Comparison of ENCODE assay signal across 8 mouse cellular contexts in the genomic region with DNA sequence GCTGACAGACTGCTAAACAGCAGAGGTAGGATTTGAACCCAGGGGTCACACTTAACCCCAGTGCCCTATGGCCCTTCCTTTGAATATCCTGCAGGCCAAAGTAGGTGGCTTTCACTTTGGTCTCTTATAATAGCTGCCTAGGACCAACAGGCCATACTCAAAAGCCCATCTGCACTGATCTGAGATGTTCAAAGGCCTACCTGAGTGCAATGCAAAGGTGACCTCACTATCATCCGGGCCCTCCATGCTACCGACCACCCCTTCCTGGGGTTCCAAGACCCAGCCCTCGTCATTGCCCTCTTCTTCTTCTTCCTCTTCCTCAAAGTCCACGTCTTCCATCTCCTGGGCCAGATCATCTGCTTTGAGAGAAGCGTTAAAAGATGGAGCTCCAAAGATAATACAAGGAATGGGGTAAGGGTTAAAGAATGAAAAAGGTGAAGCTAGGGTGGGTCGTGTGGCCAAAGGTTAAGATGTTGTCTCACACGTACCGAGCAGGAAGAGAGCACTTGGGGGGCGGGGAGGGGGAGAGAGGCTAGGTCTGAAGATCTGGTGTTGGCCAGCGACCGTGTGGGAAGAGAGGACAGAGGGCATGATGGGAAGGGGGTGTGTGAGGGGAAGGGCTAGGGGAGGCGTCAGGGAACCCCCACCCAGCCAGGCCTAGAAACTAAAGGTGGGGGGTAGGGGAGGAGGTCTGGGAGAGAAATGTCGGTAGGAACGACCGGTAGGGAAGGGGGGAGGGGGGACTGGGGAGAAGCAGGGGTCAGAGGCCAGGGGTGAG. TPM values are rescaled to one million over a fixed set of nuclear protein-coding genes. Genes with fewer than 3 reads are reported as not detected.
DNase-seq lines count a peak whose midpoint lies in the region; ATAC-seq and TF ChIP-seq lines count a peak whose summit lies in the region.

No protein-coding gene starts in this region.

- H3K9me3 ChIP-seq in liver, embryonic 12.5 days (replicated peaks), result no peaks in the 10 kb centered on the region

- peak overlapping the region; percentile 78 for H3K4me3 ChIP-seq in kidney, adult 2 months (ENCODE audit: insufficient read depth, low read depth, low read length)
- peak overlapping the region; percentile 70 for H3K4me3 ChIP-seq in liver, embryonic 12.5 days

- H3K9ac ChIP-seq in liver, embryonic 12.5 days, result peak overlapping the region; percentile 78

- 9% methylated on average over 15 of the region's 15 CpGs for WGBS in kidney, adult 2 months
- 8% methylated on average over 15 of the region's 15 CpGs for WGBS in liver, embryonic 12.5 days (ENCODE audit: insufficient replicate concordance)

- TF ChIP-seq CTCF in kidney, adult 2 months (conservative IDR thresholded peaks at IDR 0.05; ENCODE audit: insufficient read depth, insufficient read length, low read depth, low read length), result no peak

- no peak for TF ChIP-seq POLR2A in kidney, adult 2 months (IDR thresholded peaks at IDR 0.05; ENCODE audit: low read depth, low read length)

- H3K4me1 ChIP-seq in kidney, adult 2 months (ENCODE audit: control insufficient read depth, insufficient read depth, low read length), result peaks cover 3% of the 10 kb centered on the region; the same call in 1 of the 2 replicates
- peaks cover 54% of the 10 kb centered on the region for H3K4me1 ChIP-seq in liver, embryonic 12.5 days

- peak overlapping the region; percentile 57; the same call in 1 of the 2 replicates for H3K27ac ChIP-seq in kidney, adult 2 months (ENCODE audit: insufficient read depth, low read depth, low read length)
- H3K27ac ChIP-seq in liver, embryonic 12.5 days, result peak overlapping the region; percentile 80

- DNase-seq in ovary, adult 18-20 months (ENCODE audit: low spot score), result peak; percentile 63
- no peak for DNase-seq in ovary, postnatal 10 days (ENCODE audit: low spot score)
- DNase-seq in cerebellum, adult 9-10 months, result peak; percentile 71
- DNase-seq in kidney, adult 2 months, result peak; percentile 81
- DNase-seq in naive thymus-derived CD4-positive, alpha-beta T cell, adult 2 months (ENCODE audit: low read depth), result peak; percentile 63
- DNase-seq in thymus, postnatal 0 days (ENCODE audit: low spot score), result peak; percentile 49

- peak overlapping the region; percentile 95 for H3K4me2 ChIP-seq in liver, embryonic 12.5 days

- no peaks in the 10 kb centered on the region for H3K27me3 ChIP-seq in kidney, adult 2 months (replicated peaks; ENCODE audit: control insufficient read depth, insufficient read depth, low read length)
- H3K27me3 ChIP-seq in liver, embryonic 12.5 days (replicated peaks), result 0 out of 2 replicates have a peak, but pooled peaks cover 1% of the 10 kb centered on the region

- peaks cover 3% of the 10 kb centered on the region; the same call in 1 of the 2 replicates for H3K36me3 ChIP-seq in kidney, adult 2 months (ENCODE audit: control insufficient read depth, insufficient read depth, low read length)
- peaks cover 57% of the 10 kb centered on the region for H3K36me3 ChIP-seq in liver, embryonic 12.5 days

- peak; percentile 45 for ATAC-seq in granulocyte monocyte progenitor cell, adult 5-6 weeks (replicated peaks; ENCODE audit: poor library complexity, severe bottlenecking)
- ATAC-seq in liver, embryonic 12.5 days, result peak; percentile 20

RNA-seq across cellular contexts. Expression of a gene that starts 0.7 kb away (rescaled TPM):
- total RNA-seq in granulocyte monocyte progenitor cell, adult 5-6 weeks (2014; fragmentation: Nextera tagmentation), result 100 and 106 TPM in 2 replicates
- total RNA-seq in granulocyte monocyte progenitor cell, adult 5-6 weeks (2017), result 98.8 and 140 TPM in 2 replicates
- polyA plus RNA-seq in kidney, adult 2 months (2012; rRNA removed), result 212 and 217 TPM in 2 replicates
- polyA plus RNA-seq in liver, embryonic 12.5 days (2016; fragmentation: Nextera tagmentation; extraction: Ambion mirVana), result 119 and 120 TPM in 2 replicates
- 195 and 200 TPM in 2 replicates for polyA plus RNA-seq in thymus, postnatal 0 days (2015; fragmentation: Nextera tagmentation; extraction: Ambion mirVana)

RNA-seq across cellular contexts. Expression of a gene that starts 0.9 kb away (rescaled TPM):
- 28.7 and 49.8 TPM in 2 replicates for total RNA-seq in granulocyte monocyte progenitor cell, adult 5-6 weeks (2014; fragmentation: Nextera tagmentation)
- total RNA-seq in granulocyte monocyte progenitor cell, adult 5-6 weeks (2017), result 9.0 and 14.1 TPM in 2 replicates
- polyA plus RNA-seq in kidney, adult 2 months (2012; rRNA removed), result 139 and 165 TPM in 2 replicates
- polyA plus RNA-seq in liver, embryonic 12.5 days (2016; fragmentation: Nextera tagmentation; extraction: Ambion mirVana), result 45.7 and 48.7 TPM in 2 replicates
- polyA plus RNA-seq in thymus, postnatal 0 days (2015; fragmentation: Nextera tagmentation; extraction: Ambion mirVana), result 84.9 and 93.3 TPM in 2 replicates

RNA-seq across cellular contexts. Expression of a gene that starts 5.5 kb away (rescaled TPM):
- not detected in 2 replicates for total RNA-seq in granulocyte monocyte progenitor cell, adult 5-6 weeks (2014; fragmentation: Nextera tagmentation)
- not detected in 2 replicates for total RNA-seq in granulocyte monocyte progenitor cell, adult 5-6 weeks (2017)
- polyA plus RNA-seq in kidney, adult 2 months (2012; rRNA removed), result 0.20 and 0.48 TPM in 2 replicates
- polyA plus RNA-seq in liver, embryonic 12.5 days (2016; fragmentation: Nextera tagmentation; extraction: Ambion mirVana), result 1.2 and 1.5 TPM in 2 replicates
- polyA plus RNA-seq in thymus, postnatal 0 days (2015; fragmentation: Nextera tagmentation; extraction: Ambion mirVana), result 0.35 and 0.92 TPM in 2 replicates

RNA-seq across cellular contexts. Expression of a gene that starts 21.5 kb away (rescaled TPM):
- total RNA-seq in granulocyte monocyte progenitor cell, adult 5-6 weeks (2014; fragmentation: Nextera tagmentation), result 21.9 and 24.6 TPM in 2 replicates
- 13.8 and 15.0 TPM in 2 replicates for total RNA-seq in granulocyte monocyte progenitor cell, adult 5-6 weeks (2017)
- polyA plus RNA-seq in kidney, adult 2 months (2012; rRNA removed), result 74.1 and 103 TPM in 2 replicates
- 17.5 and 18.6 TPM in 2 replicates for polyA plus RNA-seq in liver, embryonic 12.5 days (2016; fragmentation: Nextera tagmentation; extraction: Ambion mirVana)
- 10.9 and 12.2 TPM in 2 replicates for polyA plus RNA-seq in thymus, postnatal 0 days (2015; fragmentation: Nextera tagmentation; extraction: Ambion mirVana)

RNA-seq across cellular contexts. Expression of a gene that starts 48.0 kb away (rescaled TPM):
- 573 and 588 TPM in 2 replicates for total RNA-seq in granulocyte monocyte progenitor cell, adult 5-6 weeks (2014; fragmentation: Nextera tagmentation)
- 434 and 584 TPM in 2 replicates for total RNA-seq in granulocyte monocyte progenitor cell, adult 5-6 weeks (2017)
- polyA plus RNA-seq in kidney, adult 2 months (2012; rRNA removed), result 124 TPM in 2 replicates
- polyA plus RNA-seq in liver, embryonic 12.5 days (2016; fragmentation: Nextera tagmentation; extraction: Ambion mirVana), result 268 and 269 TPM in 2 replicates
- 648 and 659 TPM in 2 replicates for polyA plus RNA-seq in thymus, postnatal 0 days (2015; fragmentation: Nextera tagmentation; extraction: Ambion mirVana)
